Mouse (Mus musculus): ENCODE measurements around the gene Calcoco2. TPM values are rescaled to one million over a fixed set of nuclear protein-coding genes. Genes with fewer than 3 reads are reported as not detected.

Gene Calcoco2
- polyA plus RNA-seq, 2 experiments from 2014 or later = not detected

GRCm38 (mm10) chr11:96076221-96077105, 35.3 kb downstream of the Calcoco2 start:
- no peak for ATAC-seq

GRCm38 (mm10) chr11:96075509-96076220, 36.1 kb downstream of the Calcoco2 start, which contains the start of gene Atp5g1:
Gene Atp5g1 (minus strand): TSS chr11:96075670.
- ATAC-seq = peak; percentile 88

- peak; percentile 7 for ATAC-seq
Observed at GRCm38 (mm10) chr11:96075177-96075508, 36.6 kb downstream of the Calcoco2 start.

DNA sequence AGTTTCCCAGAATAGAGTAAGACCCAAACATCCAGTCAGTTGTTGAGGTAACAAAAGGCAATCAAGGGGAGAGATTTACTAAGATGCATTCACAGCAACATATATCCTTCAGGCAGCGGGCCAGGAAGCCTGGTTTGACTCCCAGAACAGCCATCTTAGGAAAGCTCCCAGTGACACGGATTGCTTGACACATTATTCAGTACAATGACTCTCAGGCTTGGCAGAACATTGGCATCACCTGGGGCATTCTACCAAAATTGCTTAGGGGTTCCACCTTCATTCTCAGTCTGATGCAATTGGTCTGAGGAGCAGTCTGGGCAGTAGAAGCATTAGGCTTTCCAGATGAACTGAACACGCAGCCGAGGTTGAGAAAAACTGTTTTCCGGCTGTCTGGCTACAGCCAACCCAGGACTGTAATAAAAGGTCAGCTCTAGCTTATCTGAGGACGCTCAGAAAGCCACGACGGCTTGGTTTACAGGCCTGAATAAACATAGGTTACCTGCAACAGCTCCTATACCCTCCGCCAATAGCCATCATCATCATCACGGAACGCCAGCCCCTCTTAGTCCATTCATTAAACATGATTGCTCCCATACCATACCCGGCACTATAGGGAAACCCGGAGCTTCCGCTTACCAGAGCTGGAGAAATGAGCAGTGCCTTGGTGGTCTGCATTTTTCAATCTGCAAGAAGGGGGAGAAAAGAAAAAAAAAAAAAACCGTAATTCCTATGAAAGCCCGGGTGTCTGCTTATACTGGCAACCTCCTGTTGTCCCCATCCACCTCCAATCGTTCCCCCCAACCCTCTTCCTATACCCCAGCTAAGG, 37.2 kb downstream of the Calcoco2 start:
- no peak for ATAC-seq

DNA sequence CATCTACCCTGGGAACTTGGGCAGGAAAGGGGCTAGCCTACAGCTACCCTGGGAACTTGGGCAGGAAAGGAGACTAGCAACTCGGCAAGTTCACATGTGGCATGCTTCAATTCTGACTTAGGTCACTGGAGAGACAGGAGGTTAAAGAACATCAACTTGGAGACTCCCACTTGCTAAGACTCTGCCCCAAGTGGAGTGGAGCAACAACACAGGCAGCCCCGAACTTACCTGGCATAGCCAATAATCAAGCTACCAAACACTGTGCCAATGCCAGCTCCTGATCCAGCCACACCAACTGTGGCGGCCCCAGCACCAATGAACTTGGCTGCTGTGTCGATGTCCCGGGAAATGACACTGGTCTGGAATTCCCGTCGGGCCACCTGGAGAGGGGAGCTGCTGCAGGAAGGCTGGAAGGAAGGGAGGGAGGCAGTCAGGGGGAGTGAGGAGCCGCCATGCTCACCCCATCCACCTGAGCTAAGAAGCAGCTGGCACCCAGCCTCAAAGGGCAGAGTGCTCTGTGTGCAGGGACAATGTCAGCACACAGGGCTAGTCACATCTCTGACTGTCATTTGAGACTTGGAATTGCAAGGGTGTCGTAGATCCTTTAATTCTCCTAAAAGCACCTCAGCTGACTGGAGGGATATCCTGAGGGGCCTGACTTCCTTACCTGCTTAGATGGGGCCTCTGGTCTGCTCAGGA, 38.3 kb downstream of the Calcoco2 start:
- no peak for ATAC-seq

DNA sequence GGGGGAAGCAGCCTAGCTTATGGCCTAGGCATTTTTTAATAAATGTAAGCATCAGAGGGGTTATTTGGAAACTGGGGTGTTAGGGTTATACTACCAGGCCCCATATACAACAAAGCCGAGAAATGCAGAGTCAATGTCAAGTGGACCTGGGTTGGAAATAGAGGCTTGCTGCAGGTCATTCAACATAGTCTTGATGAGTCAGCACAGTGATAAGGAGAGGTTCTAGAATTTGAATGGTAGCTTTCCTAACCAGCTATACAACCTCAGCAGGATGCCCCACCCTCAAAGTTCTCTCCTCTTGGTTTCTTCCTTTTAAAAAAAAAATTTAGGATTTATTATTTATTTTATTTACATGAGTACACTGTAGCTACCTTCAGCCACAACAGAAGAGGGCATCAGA, 40.8 kb downstream of the Calcoco2 start:
- ATAC-seq = no peak

DNA sequence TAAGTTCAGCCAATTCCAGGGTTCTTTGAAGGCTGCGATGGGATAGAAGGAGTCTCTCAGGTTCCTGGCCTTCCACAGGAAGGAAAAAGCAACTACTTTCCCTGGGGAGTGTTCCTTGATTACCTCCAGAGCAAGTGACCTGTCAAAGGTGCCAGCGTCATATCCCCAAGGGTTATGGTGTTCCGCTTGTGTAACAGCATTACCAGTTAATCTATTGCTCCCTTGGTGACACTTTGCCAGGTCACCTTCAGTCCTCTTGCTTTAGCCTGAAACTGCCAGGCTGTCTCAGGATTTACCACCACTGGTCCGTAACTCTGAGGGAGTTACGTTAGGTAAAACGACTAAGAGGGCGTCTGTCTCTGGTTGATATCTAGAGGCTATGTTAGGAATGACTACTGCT, 41.4 kb downstream of the Calcoco2 start:
- ATAC-seq = no peak

GRCm38 (mm10) chr11:96068231-96068630, 43.5 kb downstream of the Calcoco2 start:
- no peak for ATAC-seq

GRCm38 (mm10) chr11:96065215-96065911, 46.4 kb downstream of the Calcoco2 start, which contains the start of gene Ube2z:
Gene Ube2z (minus strand): TSS chr11:96065388.
- peak; percentile 83 for ATAC-seq

GRCm38 (mm10) chr11:96064521-96065214, 47.1 kb downstream of the Calcoco2 start:
- peak; percentile 53 for ATAC-seq

DNA sequence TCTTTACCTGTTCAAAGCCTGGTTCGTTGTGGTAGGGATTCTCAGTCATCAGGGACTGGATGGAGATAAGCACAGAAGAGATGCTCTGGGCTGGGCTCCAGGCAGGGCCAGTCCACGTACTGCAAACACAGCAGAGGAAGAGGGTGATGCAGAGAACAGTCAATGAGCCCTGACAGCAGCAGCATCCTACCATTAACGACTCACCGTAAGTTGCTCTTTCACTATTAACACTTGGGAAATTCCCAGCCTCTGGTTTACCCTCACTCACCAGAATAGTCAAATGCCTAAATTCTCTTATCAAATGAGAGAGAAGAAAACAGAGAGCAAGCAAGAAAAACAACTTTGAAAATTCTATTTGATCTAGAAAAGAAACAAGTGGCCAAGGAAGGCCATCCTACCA, 53.5 kb downstream of the Calcoco2 start:
- ATAC-seq = peak; percentile 80

GRCm38 (mm10) chr11:96050854-96051253, 60.9 kb downstream of the Calcoco2 start:
- no peak for ATAC-seq

- ATAC-seq = no peak
Observed at GRCm38 (mm10) chr11:96049939-96050338, 61.8 kb downstream of the Calcoco2 start.

Other genes starting within 250 kb of the Calcoco2 start
- gene B4galnt2, start 197.1 kb downstream of the Calcoco2 start, polyA plus RNA-seq (2017; shearing (Covaris generic)) = under 1 TPM in 1 of 2 experiments, not detected in 1; 0.25 TPM
- under 1 TPM in 1 of 2 experiments, not detected in 1; 0.24 TPM for gene Igf2bp1, start 106.0 kb downstream of the Calcoco2 start, polyA plus RNA-seq (2017; shearing (Covaris generic))
- gene Gip, start 87.4 kb downstream of the Calcoco2 start, polyA plus RNA-seq (2017; shearing (Covaris generic)) = not detected
- gene Snf8, start 77.1 kb downstream of the Calcoco2 start, polyA plus RNA-seq (2017; shearing (Covaris generic)) = 10 to 100 TPM; 39.3 to 54.1 TPM
- gene Ube2z, start 46.6 kb downstream of the Calcoco2 start, polyA plus RNA-seq (2017; shearing (Covaris generic)) = 1 to 10 TPM; 8.5 to 9.1 TPM
- gene Atp5g1, start 36.3 kb downstream of the Calcoco2 start, polyA plus RNA-seq (2017; shearing (Covaris generic)) = 100 to 1,000 TPM; 362 to 459 TPM
- under 1 TPM in 1 of 2 experiments, not detected in 1; 0.11 TPM for gene Ttll6, start 21.8 kb upstream of the Calcoco2 start, polyA plus RNA-seq (2017; shearing (Covaris generic))
- gene Hoxb13, start 82.4 kb upstream of the Calcoco2 start, polyA plus RNA-seq (2017; shearing (Covaris generic)) = not detected
- under 1 TPM in 1 of 2 experiments, not detected in 1; 0.15 TPM for gene Hoxb9, start 159.5 kb upstream of the Calcoco2 start, polyA plus RNA-seq (2017; shearing (Covaris generic))
- not detected for gene Hoxb8, start 169.9 kb upstream of the Calcoco2 start, polyA plus RNA-seq (2017; shearing (Covaris generic))
- not detected for gene Hoxb7, start 174.7 kb upstream of the Calcoco2 start, polyA plus RNA-seq (2017; shearing (Covaris generic))
- gene Hoxb6, start 180.5 kb upstream of the Calcoco2 start, polyA plus RNA-seq (2017; shearing (Covaris generic)) = not detected
- gene Hoxb5, start 191.4 kb upstream of the Calcoco2 start, polyA plus RNA-seq (2017; shearing (Covaris generic)) = not detected
- 1 to 10 TPM in 1 of 2 experiments, under 1 TPM in 1; 0.98 to 1.1 TPM for gene Hoxb4, start 206.3 kb upstream of the Calcoco2 start, polyA plus RNA-seq (2017; shearing (Covaris generic))
- gene Hoxb3, start 211.4 kb upstream of the Calcoco2 start, polyA plus RNA-seq (2017; shearing (Covaris generic)) = not detected
- not detected for gene Hoxb2, start 238.6 kb upstream of the Calcoco2 start, polyA plus RNA-seq (2017; shearing (Covaris generic))